In the genomic region with DNA sequence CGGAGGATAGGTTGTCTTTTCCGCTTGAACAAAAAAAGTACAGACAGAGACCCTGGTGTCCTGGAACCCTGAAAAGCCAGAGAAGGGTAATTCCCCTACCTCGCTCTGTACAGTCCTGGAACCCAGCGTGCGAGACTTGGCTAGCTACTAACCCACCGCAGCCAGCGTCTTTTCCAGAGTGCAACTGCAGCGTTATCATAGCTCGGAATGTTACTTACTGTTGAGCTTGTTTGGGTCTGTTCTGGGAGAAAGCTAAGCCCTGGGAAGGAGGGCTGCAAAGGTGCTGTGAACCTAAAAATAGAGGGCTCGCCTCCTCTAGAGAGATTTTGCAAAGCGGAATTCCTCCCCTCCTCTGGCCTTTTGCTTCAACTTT, we compare ENCODE assay signal across 10 mouse cellular contexts. TPM values are rescaled to one million over a fixed set of nuclear protein-coding genes. Genes with fewer than 3 reads are reported as not detected.
DNase-seq lines count a peak whose midpoint lies in the region; ATAC-seq and TF ChIP-seq lines count a peak whose summit lies in the region.
"Had no signal": no experiment of that assay in that cellular context is flagged by ENCODE, and none has a peak within 500 bp of the region (broad histone marks: within the 10 kb centered on the region; RNA-seq: fewer than 3 reads in every experiment).

No protein-coding gene starts in this region.

- ATAC-seq in kidney, postnatal 0 days (replicated peaks; ENCODE audit: low FRiP score, low read depth): no peak
- no peak; the same call in 1 of the 2 replicates for ATAC-seq in embryonic facial prominence, embryonic 13.5 days (ENCODE audit: insufficient number of reproducible peaks, insufficient read depth, low FRiP score, low TSS enrichment, low read depth)
- ATAC-seq in intestine, embryonic 16.5 days: no peak
- no peak for ATAC-seq in erythroid progenitor cell, adult 5-6 weeks (replicated peaks; ENCODE audit: low FRiP score, poor library complexity, severe bottlenecking)

- peak overlapping the region; percentile 90 for H3K4me2 ChIP-seq in kidney, postnatal 0 days (ENCODE audit: low read length)
- peak overlapping the region; percentile 90 for H3K4me2 ChIP-seq in embryonic facial prominence, embryonic 13.5 days
- H3K4me2 ChIP-seq in intestine, embryonic 16.5 days (ENCODE audit: low read depth, low read length): peak overlapping the region; percentile 93

- H3K36me3 ChIP-seq in kidney, postnatal 0 days (ENCODE audit: insufficient read depth, low read length): no peaks in the 10 kb centered on the region
- no peaks in the 10 kb centered on the region for H3K36me3 ChIP-seq in embryonic facial prominence, embryonic 13.5 days
- H3K36me3 ChIP-seq in intestine, embryonic 16.5 days (ENCODE audit: control insufficient read depth, insufficient read depth, low read length): no peaks in the 10 kb centered on the region

- peaks cover 19% of the 10 kb centered on the region for H3K27me3 ChIP-seq in kidney, postnatal 0 days (ENCODE audit: insufficient read depth, low read length)
- peaks cover 98% of the 10 kb centered on the region for H3K27me3 ChIP-seq in embryonic facial prominence, embryonic 13.5 days
- H3K27me3 ChIP-seq in intestine, embryonic 16.5 days (replicated peaks; ENCODE audit: control insufficient read depth, insufficient read depth, low read length): peaks cover 46% of the 10 kb centered on the region
- H3K27me3 ChIP-seq: Patski had no signal

- peaks cover 17% of the 10 kb centered on the region; the same call in 1 of the 2 replicates for H3K4me1 ChIP-seq in kidney, postnatal 0 days (replicated peaks; ENCODE audit: insufficient read depth, low read length)
- H3K4me1 ChIP-seq in embryonic facial prominence, embryonic 13.5 days: peaks cover 64% of the 10 kb centered on the region
- peaks cover 15% of the 10 kb centered on the region for H3K4me1 ChIP-seq in intestine, embryonic 16.5 days (ENCODE audit: control insufficient read depth, insufficient read depth, low read length)
- H3K4me1 ChIP-seq in olfactory bulb, adult 2 months (ENCODE audit: control insufficient read depth, insufficient read depth, low read length): peaks cover 27% of the 10 kb centered on the region

- intact Hi-C loops in left cerebral cortex, postnatal 10 days (cut with DNase I): no loop called here

- H3K27ac ChIP-seq in kidney, postnatal 0 days: peak overlapping the region; percentile 80
- peak overlapping the region; percentile 33; the same call in 1 of the 2 replicates for H3K27ac ChIP-seq in embryonic facial prominence, embryonic 13.5 days
- peak overlapping the region; percentile 77 for H3K27ac ChIP-seq in intestine, embryonic 16.5 days (ENCODE audit: low read length)
- H3K27ac ChIP-seq in olfactory bulb, adult 2 months (ENCODE audit: insufficient read depth, low read depth, low read length): no peak overlapping the region

- peak overlapping the region; percentile 74 for H3K9ac ChIP-seq in kidney, postnatal 0 days (ENCODE audit: low read depth, low read length)
- H3K9ac ChIP-seq in embryonic facial prominence, embryonic 13.5 days: peak overlapping the region; percentile 78
- peak overlapping the region; percentile 78 for H3K9ac ChIP-seq in intestine, embryonic 16.5 days (ENCODE audit: low read depth, low read length)

- TF ChIP-seq POLR2A in olfactory bulb, adult 2 months (IDR thresholded peaks at IDR 0.05; ENCODE audit: insufficient read depth, low read depth, low read length): no peak

- peak overlapping the region; percentile 54 for H3K4me3 ChIP-seq in kidney, postnatal 0 days (replicated peaks; ENCODE audit: low read depth, low read length)
- peak overlapping the region; percentile 62 for H3K4me3 ChIP-seq in embryonic facial prominence, embryonic 13.5 days
- H3K4me3 ChIP-seq in intestine, embryonic 16.5 days (ENCODE audit: low read length): peak overlapping the region; percentile 66
- H3K4me3 ChIP-seq in olfactory bulb, adult 2 months (ENCODE audit: insufficient read depth, low read depth, low read length): peak overlapping the region; percentile 49

- no peak for TF ChIP-seq CTCF in kidney, postnatal 0 days (IDR thresholded peaks at IDR 0.05; ENCODE audit: low read depth)
- no peak for TF ChIP-seq CTCF in olfactory bulb, adult 2 months (IDR thresholded peaks at IDR 0.05; ENCODE audit: insufficient read depth, low read depth, low read length)

- peak; percentile 48 for DNase-seq in kidney, postnatal 0 days (ENCODE audit: low spot score)
- DNase-seq in kidney, adult 11 months: no peak
- no peak for DNase-seq in spleen, postnatal 36 days (ENCODE audit: low spot score in 2 of 2)
- no peak for DNase-seq in left cerebral cortex, postnatal 10 days (ENCODE audit: extremely low spot score in 1 of 2, low spot score in 2 of 2)

- no peaks in the 10 kb centered on the region for H3K9me3 ChIP-seq in kidney, postnatal 0 days (replicated peaks; ENCODE audit: low read length)
- no peaks in the 10 kb centered on the region for H3K9me3 ChIP-seq in embryonic facial prominence, embryonic 13.5 days
- H3K9me3 ChIP-seq in intestine, embryonic 16.5 days (ENCODE audit: control insufficient read depth, low read length): no peaks in the 10 kb centered on the region

- WGBS in kidney, postnatal 0 days: 4% methylated on average over 11 of the region's 11 CpGs
- WGBS in embryonic facial prominence, embryonic 13.5 days: 2% methylated on average over 11 of the region's 11 CpGs
- 3% methylated on average over 11 of the region's 11 CpGs for WGBS in intestine, embryonic 16.5 days
- WGBS in olfactory bulb, adult 2 months: 16% methylated on average over 11 of the region's 11 CpGs

RNA-seq across cellular contexts. Expression of a gene that starts 0.6 kb away (rescaled TPM):
- polyA plus RNA-seq in kidney, postnatal 0 days (2015; fragmentation: Nextera tagmentation; extraction: Ambion mirVana): 5.2 and 5.8 TPM in 2 replicates
- 0.84 and 1.2 TPM in 2 replicates for polyA plus RNA-seq in embryonic facial prominence, embryonic 13.5 days (2015; fragmentation: Nextera tagmentation; extraction: Ambion mirVana)
- polyA plus RNA-seq in intestine, embryonic 16.5 days (2015; fragmentation: Nextera tagmentation; extraction: Ambion mirVana): 1.3 and 1.4 TPM in 2 replicates
- polyA plus RNA-seq in olfactory bulb, adult 2 months (2012; ENCODE audit: insufficient read depth, insufficient read length, low replicate concordance, missing spikeins): not detected in 2 replicates
- not detected in 2 replicates for total RNA-seq in erythroid progenitor cell, adult 5-6 weeks (2015; ENCODE audit: low replicate concordance)
- total RNA-seq in erythroid progenitor cell, adult 5-6 weeks (2017; ENCODE audit: low replicate concordance): not detected in 2 replicates
- under 1 TPM; 0.32 to 0.49 TPM for total RNA-seq in left cerebral cortex, postnatal 10 days (2021)
- total RNA-seq: hematopoietic stem cell, adult 5-6 weeks had no signal
